Mouse (Mus musculus) small intestine, adult 2 months (tissue): ENCODE measurements around the gene Jkamp.

ENCODE experiments used
- CTCF ChIP-seq: fragments of 200-500 bp; IDR thresholded peaks from 2 replicates; pipeline ENCODE4 v1.5.1; 2012; ENCODE audit warnings: low read depth, mild to moderate bottlenecking, control low read depth, inconsistent platforms, low read length, moderate library complexity, mixed read lengths; ENCODE audit not compliant: insufficient replicate concordance, insufficient read length; ENCODE audit errors: extremely low read depth
- POLR2A ChIP-seq: fragments of 200-500 bp; IDR thresholded peaks from 2 replicates; pipeline ENCODE4 v1.6.1; 2012; ENCODE audit warnings: low read depth, mild to moderate bottlenecking, control low read depth, inconsistent platforms, low read length, moderate library complexity

GRCm38 (mm10) chr12:72050821-72051220 is 34.6 kb upstream of the Jkamp start:
- TF ChIP-seq CTCF (no peak), POLR2A (no peak)
